Mouse (Mus musculus) gastrocnemius, postnatal 10 days (tissue): ENCODE results near the gene Olfr1208. TPM values are rescaled to one million over a fixed set of nuclear protein-coding genes. Genes with fewer than 3 reads are reported as not detected.

ENCODE experiments used
- DNase-seq: peaks from one replicate; pipeline ENCODE4 v3.0.0; 2021; ENCODE audit warnings: mixed read lengths
- long read RNA-seq, 2 experiments: library from polyadenylated mRNA; stranded (forward); transcript quantifications; one replicate each; pipeline ENCODE4 v2.0.0; 2021
- total RNA-seq, 2 experiments: library from RNA; stranded (reverse); gene quantifications; 2 replicates each; pipeline ENCODE4 v1.2.3; 2021

The Olfr1208 gene
- total RNA-seq, result not detected
- long read RNA-seq, experiment 1, result 0 reads
- long read RNA-seq, experiment 2, result 0 reads

- no peak for DNase-seq
Measured at GRCm38 (mm10) chr2:88902211-88902610, at the start of gene Olfr1208. TSS of gene Olfr1208 (minus strand) at chr2:88902311.

GRCm38 (mm10) chr2:88938011-88938410 is 35.9 kb upstream of the Olfr1208 start, which contains the start of gene Olfr1211:
TSS of gene Olfr1211 (minus strand) at chr2:88938111.
- no peak for DNase-seq

- no peak for DNase-seq
Measured at GRCm38 (mm10) chr2:88915057-88915456, 12.9 kb upstream of the Olfr1208 start, which contains the start of gene Olfr1209. TSS of gene Olfr1209 (minus strand) at chr2:88915157.

GRCm38 (mm10) chr2:88862931-88863330 is 39.2 kb downstream of the Olfr1208 start, which contains the start of gene Olfr1206:
TSS of gene Olfr1206 (plus strand) at chr2:88863231.
- DNase-seq, result no peak

GRCm38 (mm10) chr2:88848992-88849391 is 53.1 kb downstream of the Olfr1208 start, which contains the start of gene Olfr1204:
TSS of gene Olfr1204 (plus strand) at chr2:88849292.
- no peak for DNase-seq

Other genes starting within 250 kb of the Olfr1208 start
- gene Olfr1193, start 226.7 kb downstream of the Olfr1208 start, total RNA-seq, result not detected
- not detected for gene Olfr1195, start 213.1 kb downstream of the Olfr1208 start, total RNA-seq
- gene Olfr1196, start 197.7 kb downstream of the Olfr1208 start, total RNA-seq, result not detected
- gene Olfr1197, start 169.9 kb downstream of the Olfr1208 start, total RNA-seq, result not detected
- gene Olfr1198, start 150.9 kb downstream of the Olfr1208 start, total RNA-seq, result not detected
- gene Olfr1199, start 141.8 kb downstream of the Olfr1208 start, total RNA-seq, result not detected
- gene Olfr1200, start 131.8 kb downstream of the Olfr1208 start, total RNA-seq, result not detected
- not detected for gene Olfr1201, start 109.3 kb downstream of the Olfr1208 start, total RNA-seq
- gene Olfr1202, start 87.8 kb downstream of the Olfr1208 start, total RNA-seq, result not detected
- not detected for gene Olfr1205, start 72.6 kb downstream of the Olfr1208 start, total RNA-seq
- gene Olfr1204, start 53.0 kb downstream of the Olfr1208 start, total RNA-seq, result not detected
- not detected for gene Olfr1206, start 39.1 kb downstream of the Olfr1208 start, total RNA-seq
- not detected for gene Olfr1209, start 12.8 kb upstream of the Olfr1208 start, total RNA-seq
- not detected for gene Olfr1211, start 35.8 kb upstream of the Olfr1208 start, total RNA-seq
- gene Olfr1212, start 51.7 kb upstream of the Olfr1208 start, total RNA-seq, result not detected
- gene Gm13762, start 78.0 kb upstream of the Olfr1208 start, total RNA-seq, result not detected
- not detected for gene Olfr1214, start 90.3 kb upstream of the Olfr1208 start, total RNA-seq
- gene Olfr1215, start 104.7 kb upstream of the Olfr1208 start, total RNA-seq, result not detected
- gene Olfr1216, start 116.0 kb upstream of the Olfr1208 start, total RNA-seq, result not detected
- not detected for gene Olfr1217, start 129.8 kb upstream of the Olfr1208 start, total RNA-seq
- not detected for gene Olfr1218, start 158.9 kb upstream of the Olfr1208 start, total RNA-seq
- not detected for gene Olfr1219, start 181.2 kb upstream of the Olfr1208 start, total RNA-seq
- gene Olfr1220, start 204.5 kb upstream of the Olfr1208 start, total RNA-seq, result not detected
- not detected for gene Olfr1221, start 215.0 kb upstream of the Olfr1208 start, total RNA-seq
- not detected for gene Olfr1222, start 230.7 kb upstream of the Olfr1208 start, total RNA-seq
- not detected for gene Olfr1223, start 249.2 kb upstream of the Olfr1208 start, total RNA-seq